Mouse (Mus musculus) adrenal gland, adult 8-10 months (tissue): ENCODE results near the gene Nfix. TPM values are rescaled to one million over a fixed set of nuclear protein-coding genes. Genes with fewer than 3 reads are reported as not detected.

ENCODE experiments used
- DNase-seq: peaks from one replicate; pipeline ENCODE4 v3.0.0; 2022
- total RNA-seq, 4 experiments: library from RNA; stranded (reverse); gene quantifications; 2 replicates each; pipeline ENCODE4 v1.2.4; 2022

Nfix gene
- total RNA-seq, 4 experiments from 2014 or later: 99.6 to 150 (median 117) TPM

- DNase-seq: no peak
These were observed 87.4 kb downstream of the Nfix start for GRCm38 (mm10) chr8:84712759-84713120.

GRCm38 (mm10) chr8:84711933-84712758 is 88.0 kb downstream of the Nfix start:
- DNase-seq: no peak

- no peak for DNase-seq
These were observed 88.8 kb downstream of the Nfix start for GRCm38 (mm10) chr8:84711312-84711711.

- no peak for DNase-seq
These were observed 90.2 kb downstream of the Nfix start for GRCm38 (mm10) chr8:84709931-84710330.

DNA sequence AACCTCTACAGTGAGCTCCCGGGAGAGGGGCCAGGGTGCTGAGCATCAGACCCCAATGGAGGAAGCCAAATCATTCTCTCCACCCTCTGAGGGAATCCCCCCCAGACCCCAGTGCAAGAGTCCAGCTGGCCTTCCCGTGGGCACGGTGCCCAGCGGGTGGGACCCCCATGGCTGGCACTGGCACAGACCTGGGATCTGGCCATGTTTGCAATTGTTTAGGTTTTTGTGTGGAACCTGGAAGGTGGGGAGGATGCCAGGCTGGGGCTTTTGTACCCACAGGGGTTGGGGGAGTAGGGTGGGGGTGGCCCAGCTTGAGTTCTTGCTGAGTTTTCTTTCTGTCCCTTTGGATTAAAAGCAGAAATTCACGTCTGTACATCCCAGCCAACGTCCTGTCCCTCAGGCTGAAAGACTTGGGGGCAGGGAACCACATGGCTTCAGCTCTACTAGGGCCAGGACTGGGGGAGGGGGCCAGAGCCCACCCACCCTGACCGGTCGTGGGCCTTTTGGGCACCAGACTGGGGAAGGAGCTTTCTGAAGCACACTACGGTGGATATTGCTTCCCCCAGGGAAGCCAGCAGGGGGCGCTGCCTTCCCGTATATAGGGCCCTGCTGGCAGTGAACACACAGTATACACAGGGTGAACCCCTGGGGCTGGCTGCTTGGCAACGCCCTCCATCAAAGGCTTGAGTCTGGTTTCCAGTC is 91.2 kb downstream of the Nfix start:
- peak; percentile 72 for DNase-seq

- no peak for DNase-seq
These were observed 92.0 kb downstream of the Nfix start for GRCm38 (mm10) chr8:84708071-84708541.

DNA sequence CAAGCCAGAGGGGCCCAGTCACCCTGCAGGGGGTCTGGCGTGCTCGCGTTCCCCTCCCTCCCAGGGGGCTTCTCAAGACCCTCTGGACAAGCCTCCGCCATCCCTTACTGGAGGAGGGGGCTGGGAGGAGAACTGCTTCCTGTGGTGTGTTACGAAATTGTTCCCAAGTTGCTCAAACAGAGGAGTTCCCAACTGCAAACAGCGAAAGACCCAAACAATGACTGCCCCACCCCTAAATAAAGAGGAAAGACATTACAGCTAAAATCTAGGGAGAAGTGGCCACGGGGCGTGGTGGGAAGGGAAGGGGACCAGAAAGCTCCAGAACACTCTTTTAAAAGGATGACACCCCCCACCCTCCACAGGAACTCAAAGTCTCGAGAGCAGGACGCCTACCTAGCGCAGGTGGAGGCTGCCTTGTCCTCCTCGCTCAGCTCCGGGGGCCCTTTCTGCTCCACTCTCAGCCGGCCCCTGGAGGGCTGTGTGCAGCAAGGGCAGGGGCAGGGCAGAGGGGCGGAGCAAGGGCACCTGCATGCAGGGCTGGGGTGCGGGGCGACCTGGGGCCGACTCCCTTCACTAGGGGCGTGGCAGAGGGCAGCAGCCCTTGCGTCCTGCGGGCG is 92.8 kb downstream of the Nfix start:
- DNase-seq: no peak

GRCm38 (mm10) chr8:84706610-84707266 is 93.4 kb downstream of the Nfix start:
- DNase-seq: no peak

DNA sequence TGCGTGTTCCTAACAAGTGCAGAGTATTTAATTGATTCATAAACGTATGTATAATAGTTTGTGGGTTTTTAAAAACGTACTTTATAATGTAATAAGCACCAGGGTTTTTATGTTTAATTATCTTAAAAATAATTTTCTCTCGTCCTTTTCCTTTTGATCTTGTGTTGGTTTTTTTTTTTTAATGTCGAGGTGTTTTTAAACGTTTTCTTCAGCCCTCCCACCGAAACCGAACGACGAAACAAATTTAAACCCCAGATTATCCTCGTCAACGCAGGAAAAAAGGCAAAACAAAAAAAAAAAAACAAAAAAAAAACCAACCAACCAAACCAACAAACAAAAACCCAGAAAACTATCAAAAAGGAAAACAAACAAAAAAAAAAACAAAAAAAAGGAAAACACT is 94.2 kb downstream of the Nfix start:
- DNase-seq: no peak

- DNase-seq: no peak
These were observed 95.0 kb downstream of the Nfix start for GRCm38 (mm10) chr8:84704867-84705831.

DNA sequence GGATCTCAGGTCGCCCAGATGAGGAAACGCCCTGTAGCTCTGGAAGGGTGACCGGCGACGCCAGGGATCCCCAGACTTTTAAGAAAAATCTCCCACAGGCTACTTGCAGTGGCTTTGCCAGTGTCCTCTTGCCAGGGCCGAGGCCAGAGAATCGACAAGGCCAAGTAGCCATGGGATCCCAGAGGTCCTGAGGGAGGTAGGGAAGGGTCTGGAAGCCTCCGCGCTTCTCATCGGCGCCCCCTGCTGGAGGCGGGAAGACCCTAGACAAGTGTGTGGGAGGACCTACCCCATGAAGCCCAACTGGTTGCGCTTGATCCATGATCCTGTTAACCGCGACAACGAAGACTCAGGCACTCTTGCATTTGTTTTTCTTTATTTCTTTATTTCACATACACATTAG is 95.8 kb downstream of the Nfix start:
- no peak for DNase-seq

DNA sequence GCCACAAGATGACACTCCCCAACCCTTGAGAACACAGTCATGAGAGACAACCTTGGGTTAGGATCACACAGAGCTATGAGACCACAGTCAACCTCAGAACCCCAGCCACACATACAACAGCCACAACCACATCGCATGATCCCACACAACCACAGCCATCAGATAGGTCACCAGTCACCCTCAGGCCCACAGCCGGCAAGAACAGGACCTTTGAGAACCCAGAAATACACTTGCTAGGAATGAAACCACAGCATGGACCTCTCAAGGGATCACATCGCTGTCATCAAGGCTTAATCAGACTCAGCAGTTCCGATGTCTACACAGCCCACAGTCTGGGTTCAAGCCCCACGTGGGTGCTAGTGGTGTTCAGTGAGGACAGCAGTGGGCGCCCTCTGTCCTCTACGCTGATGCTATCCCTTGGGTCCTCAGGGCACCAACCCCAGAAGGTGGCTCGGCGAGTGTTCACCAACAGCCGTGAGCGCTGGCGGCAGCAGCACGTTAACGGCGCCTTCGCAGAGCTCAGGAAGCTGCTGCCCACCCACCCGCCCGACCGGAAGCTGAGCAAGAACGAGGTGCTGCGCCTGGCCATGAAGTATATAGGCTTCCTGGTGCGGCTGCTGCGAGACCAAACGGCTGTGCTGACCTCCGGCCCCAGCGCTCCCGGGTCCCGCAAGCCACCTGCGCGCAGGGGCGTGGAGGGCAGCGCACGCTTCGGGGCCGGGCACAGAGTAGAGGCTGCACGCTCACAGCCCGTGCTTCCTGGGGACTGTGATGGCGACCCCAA is 96.5 kb downstream of the Nfix start:
- no peak for DNase-seq

DNA sequence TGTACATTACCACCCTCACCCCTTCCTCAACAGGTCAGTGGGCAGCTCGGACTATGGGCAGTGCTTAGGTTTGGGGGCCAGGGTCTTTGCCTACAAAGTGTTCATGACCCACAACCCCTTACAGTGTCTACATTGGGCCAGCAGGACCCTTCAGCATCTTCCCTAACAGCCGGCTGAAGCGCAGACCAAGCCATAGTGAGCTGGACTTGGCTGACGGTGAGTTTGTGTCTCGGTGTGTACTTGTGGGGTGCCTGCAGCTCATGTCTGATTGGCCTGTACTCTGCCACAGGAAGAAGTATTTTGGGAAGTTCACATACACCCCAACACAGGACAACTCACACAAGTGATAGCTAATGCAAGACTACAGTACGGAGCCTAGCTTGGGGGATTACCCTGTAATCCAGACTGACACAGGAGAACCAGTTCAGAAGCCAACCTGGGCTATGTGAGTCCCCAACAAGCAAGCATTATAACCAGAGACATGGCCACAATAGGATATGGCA is 97.1 kb downstream of the Nfix start:
- no peak for DNase-seq

DNA sequence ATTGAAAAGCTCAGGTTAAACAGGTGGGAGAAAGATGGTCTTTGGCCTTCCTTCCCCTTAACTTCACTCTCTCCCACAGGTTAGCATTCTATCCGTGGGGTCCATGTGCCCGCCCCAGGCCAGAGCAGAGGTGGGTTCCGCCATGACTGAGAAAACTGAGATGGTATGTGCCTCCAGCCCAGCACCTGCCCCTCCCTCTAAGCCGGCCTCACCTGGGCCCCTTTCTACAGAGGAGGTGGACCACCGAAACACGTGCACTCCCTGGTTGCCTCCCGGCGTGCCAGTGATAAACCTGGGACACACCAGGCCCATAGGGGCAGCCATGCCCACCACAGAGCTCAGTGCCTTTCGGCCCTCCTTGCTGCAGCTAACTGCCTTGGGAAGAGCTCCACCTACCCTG is 97.6 kb downstream of the Nfix start:
- no peak for DNase-seq

GRCm38 (mm10) chr8:84700941-84701911 is 98.9 kb downstream of the Nfix start, which contains the start of gene Lyl1:
Lyl1 (plus strand) TSS chr8:84701457.
- DNase-seq: no peak

GRCm38 (mm10) chr8:84700526-84700925 is 99.6 kb downstream of the Nfix start:
- DNase-seq: no peak

DNA sequence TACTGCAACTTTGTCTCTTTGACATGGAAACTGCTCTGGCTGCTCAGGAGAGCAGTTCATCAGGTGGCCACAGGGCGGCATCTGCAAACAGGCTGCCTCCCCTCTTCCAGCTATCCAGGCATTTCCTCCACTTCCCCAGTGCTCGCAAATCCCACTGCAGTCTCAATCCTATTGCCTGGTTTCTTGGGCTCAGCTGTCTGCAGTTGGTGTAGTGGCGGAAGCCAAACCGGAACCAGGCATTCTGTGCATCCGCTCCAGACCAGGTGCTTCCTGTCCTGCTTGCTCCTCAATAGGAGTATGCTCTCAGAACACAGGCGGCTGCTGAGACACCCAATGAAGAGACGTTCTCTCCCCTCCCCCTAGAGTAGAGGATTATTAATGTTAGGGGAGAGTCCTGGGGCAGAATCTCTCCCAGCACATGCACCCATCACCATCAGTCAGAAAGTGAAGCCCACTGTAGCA is 100.3 kb downstream of the Nfix start:
- peak; percentile 69 for DNase-seq

- DNase-seq: no peak
These were observed 101.2 kb downstream of the Nfix start for GRCm38 (mm10) chr8:84698929-84699401.

DNA sequence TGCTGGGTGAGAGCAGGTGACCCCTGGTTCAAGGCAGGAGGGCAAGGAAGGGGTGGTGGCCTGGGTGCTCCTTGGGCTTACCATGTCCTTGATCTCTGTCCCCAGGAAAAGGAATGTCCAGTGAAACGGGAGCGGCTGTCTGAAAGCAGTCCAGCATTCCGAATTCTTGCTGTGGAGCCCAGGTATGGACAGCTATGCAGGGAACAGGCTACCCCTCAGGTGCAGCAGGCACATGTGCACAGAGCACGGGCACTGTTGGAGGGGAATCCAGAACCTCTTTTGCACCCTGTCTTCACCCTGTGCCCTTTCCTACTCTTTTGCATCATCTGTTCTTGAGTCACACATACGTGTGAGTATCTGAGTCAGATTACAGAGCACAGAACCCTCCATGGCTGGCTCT is 101.9 kb downstream of the Nfix start:
- DNase-seq: no peak
